Mouse (Mus musculus) embryonic facial prominence, embryonic 13.5 days (tissue): ENCODE measurements around the gene Amotl1. TPM values are rescaled to one million over a fixed set of nuclear protein-coding genes. Genes with fewer than 3 reads are reported as not detected.

Experiments
- ATAC-seq: fragments of 200-750 bp; cut with Nextera tagmentation; 2 replicates; pipeline ENCODE4 v1.8.0; 2017; ENCODE audit warnings: low read depth; ENCODE audit not compliant: insufficient number of reproducible peaks, insufficient read depth, low FRiP score, low TSS enrichment
- H3K27ac ChIP-seq: fragments of 300-500 bp; sonication (generic); 2 replicates; pipeline ENCODE4 v1.5.1; 2015; ENCODE audit warnings: moderate library complexity, mild to moderate bottlenecking, inconsistent platforms
- H3K27me3 ChIP-seq: fragments of 300-500 bp; sonication (generic); 2 replicates; pipeline ENCODE4 v1.6.1; 2015; ENCODE audit warnings: mild to moderate bottlenecking, inconsistent platforms
- H3K36me3 ChIP-seq: fragments of 300-500 bp; sonication (generic); 2 replicates; pipeline ENCODE4 v1.6.1; 2015; ENCODE audit warnings: mild to moderate bottlenecking, inconsistent platforms
- H3K4me1 ChIP-seq: fragments of 300-500 bp; sonication (generic); 2 replicates; pipeline ENCODE4 v1.6.1; 2015; ENCODE audit warnings: inconsistent platforms
- H3K4me2 ChIP-seq: fragments of 300-500 bp; sonication (generic); 2 replicates; pipeline ENCODE4 v1.6.1; 2015; ENCODE audit warnings: moderate library complexity, mild to moderate bottlenecking, inconsistent platforms
- H3K4me3 ChIP-seq: fragments of 300-500 bp; sonication (generic); 2 replicates; pipeline ENCODE4 v1.5.1; 2015; ENCODE audit warnings: mild to moderate bottlenecking, inconsistent platforms
- H3K9ac ChIP-seq: fragments of 300-500 bp; sonication (generic); 2 replicates; pipeline ENCODE4 v1.6.1; 2015; ENCODE audit warnings: mild to moderate bottlenecking, inconsistent platforms
- H3K9me3 ChIP-seq: fragments of 300-500 bp; sonication (generic); 2 replicates; pipeline ENCODE4 v1.6.1; 2016; ENCODE audit warnings: inconsistent platforms
- WGBS: fragments of 180-500 bp; shearing (Covaris S2); methylation state at CpG from one replicate; pipeline ENCODE4 v1.1.7; 2015; ENCODE audit warnings: mixed read lengths; 5-methylcytosine and 5-hydroxymethylcytosine counted together
- polyA plus RNA-seq: library from polyadenylated mRNA; unstranded; fragments of >200 nt; fragmentation: Nextera tagmentation; extraction: Ambion mirVana; gene quantifications from 2 replicates; pipeline ENCODE4 v1.2.1, GENCODE M21; 2015

The Amotl1 gene
- polyA plus RNA-seq, 1 experiment from 2014 or later = 35.4 TPM

DNA sequence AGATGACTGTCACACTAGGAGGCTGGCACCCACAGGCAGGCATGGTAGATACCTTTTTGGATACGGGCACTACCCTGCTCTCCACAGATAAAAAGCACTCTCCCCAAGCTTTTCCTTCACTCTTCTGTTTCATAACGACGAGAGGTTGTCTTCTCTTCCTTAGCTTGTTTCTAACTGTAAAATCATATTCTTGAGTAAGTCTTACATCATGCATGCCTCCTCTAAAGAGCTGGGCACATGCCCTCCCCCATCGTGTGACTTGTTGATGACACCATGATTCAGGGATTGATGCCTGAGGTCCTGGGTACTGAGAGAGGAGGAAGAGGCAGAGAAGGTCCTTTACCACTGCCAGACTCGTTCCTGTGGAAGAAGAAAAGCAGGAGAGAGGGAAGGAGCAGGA is 24.7 kb downstream of the Amotl1 start:
- no peak overlapping the region for H3K4me2 ChIP-seq
- no peak for ATAC-seq
- no peak overlapping the region for H3K27ac ChIP-seq
- no peaks in the 10 kb centered on the region for H3K27me3 ChIP-seq
- no peaks in the 10 kb centered on the region for H3K36me3 ChIP-seq
- H3K9ac ChIP-seq = no peak overlapping the region
- H3K9me3 ChIP-seq = no peaks in the 10 kb centered on the region
- no peak overlapping the region for H3K4me3 ChIP-seq
- H3K4me1 ChIP-seq = peaks cover 35% of the 10 kb centered on the region
- WGBS = 77% methylated on average over 5 of the region's 5 CpGs

GRCm38 (mm10) chr9:14614931-14615880 is 29.6 kb downstream of the Amotl1 start:
- peaks cover 43% of the 10 kb centered on the region for H3K4me1 ChIP-seq
- 9% methylated on average over 33 of the region's 33 CpGs for WGBS
- peak overlapping the region; percentile 91 for H3K4me3 ChIP-seq
- H3K9ac ChIP-seq = peak overlapping the region; percentile 99
- no peaks in the 10 kb centered on the region for H3K27me3 ChIP-seq
- ATAC-seq = peak; percentile 93
- peak overlapping the region; percentile 97 for H3K27ac ChIP-seq
- H3K36me3 ChIP-seq = no peaks in the 10 kb centered on the region
- H3K9me3 ChIP-seq = no peaks in the 10 kb centered on the region
- peak overlapping the region; percentile 75 for H3K4me2 ChIP-seq

DNA sequence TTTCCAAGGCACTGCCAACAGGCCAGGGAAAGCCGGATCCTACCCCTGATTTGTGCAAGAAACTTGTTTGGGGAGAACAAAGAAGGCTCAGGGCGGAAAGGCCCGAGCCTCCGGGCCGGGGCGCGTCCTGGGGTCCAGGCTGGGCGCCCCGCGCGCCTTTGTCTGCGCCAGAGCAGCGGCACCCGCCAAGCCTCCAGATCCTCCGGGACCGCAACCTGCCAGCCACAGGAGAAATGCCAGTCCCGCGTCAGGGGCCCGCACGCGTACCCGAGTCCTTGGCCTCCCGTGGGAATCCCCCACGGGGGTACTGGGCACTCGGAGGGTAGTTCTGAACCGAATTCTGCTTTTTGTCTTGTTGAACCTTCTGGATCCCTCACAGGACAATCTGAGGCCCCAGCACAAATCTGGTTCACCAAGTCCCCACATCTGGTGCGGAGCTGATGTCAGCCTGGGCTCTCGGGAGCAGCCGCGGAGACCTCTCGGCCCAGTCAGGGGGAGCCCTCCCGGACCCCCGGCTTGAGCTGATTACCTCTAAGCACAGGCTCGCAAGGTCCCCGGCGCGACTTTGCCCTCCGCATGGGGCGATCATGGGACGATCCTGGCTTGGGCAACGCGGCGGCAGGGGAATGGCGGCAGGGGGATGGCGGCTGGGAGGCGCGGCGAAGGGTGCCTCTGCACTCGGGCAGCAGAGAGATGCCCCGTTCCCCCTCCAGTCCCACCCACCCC is 30.5 kb downstream of the Amotl1 start:
- Histone ChIP-seq H3K27ac (peak overlapping the region; percentile 97), H3K4me3 (peak overlapping the region; percentile 91), H3K36me3 (no peaks in the 10 kb centered on the region), H3K9ac (peak overlapping the region; percentile 99), H3K4me1 (peaks cover 51% of the 10 kb centered on the region), H3K27me3 (no peaks in the 10 kb centered on the region), H3K4me2 (peak overlapping the region; percentile 75), H3K9me3 (no peaks in the 10 kb centered on the region)
- ATAC-seq = peak; percentile 44; the same call in 1 of the 2 replicates
- under 1% methylated on average over 50 of the region's 50 CpGs for WGBS

DNA sequence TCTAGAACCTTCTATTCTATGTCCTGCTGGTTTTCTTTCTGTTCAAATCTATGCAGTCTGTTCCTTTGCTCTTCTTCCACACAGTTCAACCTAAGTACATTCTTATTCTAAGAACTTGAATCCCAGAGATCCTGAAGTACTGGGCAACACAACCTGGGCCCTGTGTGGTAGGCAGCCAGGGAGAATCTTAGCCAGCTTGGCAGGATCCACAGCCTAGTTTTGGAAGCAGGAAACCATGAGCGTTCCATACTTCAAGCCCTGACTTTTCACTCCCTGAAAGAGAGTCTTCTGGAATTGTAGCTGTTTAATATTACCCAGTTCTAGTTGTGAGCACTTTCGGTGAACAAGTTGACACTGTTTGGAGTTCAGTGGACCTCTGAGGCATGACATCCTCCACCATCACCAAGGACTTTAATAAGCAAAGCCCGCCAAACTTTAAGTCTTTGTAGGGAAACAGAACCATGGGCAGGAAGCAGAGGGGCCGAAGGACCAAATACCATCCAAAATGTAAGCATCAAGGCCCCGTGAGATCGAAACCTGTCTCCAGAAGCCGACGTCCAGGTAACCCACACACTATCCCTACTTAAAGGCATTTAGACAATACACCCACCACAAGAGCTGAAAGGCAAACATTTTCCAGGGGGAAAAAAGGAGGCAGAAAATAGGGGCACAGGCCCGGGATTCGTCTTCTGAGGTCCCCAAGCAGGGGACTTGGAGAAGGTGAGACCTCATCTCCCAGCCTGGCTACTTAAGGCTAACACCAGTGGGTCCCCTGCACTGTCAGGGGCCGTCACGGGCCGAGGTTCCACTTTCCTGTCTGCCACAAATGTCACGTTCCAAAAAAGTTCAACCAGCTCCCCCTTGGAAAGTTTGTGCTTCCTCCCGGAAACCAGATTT is 31.3 kb downstream of the Amotl1 start:
- Histone ChIP-seq H3K36me3 (no peaks in the 10 kb centered on the region), H3K4me3 (peak overlapping the region; percentile 91), H3K4me1 (peaks cover 59% of the 10 kb centered on the region), H3K4me2 (peak overlapping the region; percentile 75), H3K9me3 (no peaks in the 10 kb centered on the region), H3K27me3 (no peaks in the 10 kb centered on the region), H3K27ac (peak overlapping the region; percentile 97), H3K9ac (peak overlapping the region; percentile 99)
- WGBS = 4% methylated on average over 15 of the region's 15 CpGs
- no peak for ATAC-seq

DNA sequence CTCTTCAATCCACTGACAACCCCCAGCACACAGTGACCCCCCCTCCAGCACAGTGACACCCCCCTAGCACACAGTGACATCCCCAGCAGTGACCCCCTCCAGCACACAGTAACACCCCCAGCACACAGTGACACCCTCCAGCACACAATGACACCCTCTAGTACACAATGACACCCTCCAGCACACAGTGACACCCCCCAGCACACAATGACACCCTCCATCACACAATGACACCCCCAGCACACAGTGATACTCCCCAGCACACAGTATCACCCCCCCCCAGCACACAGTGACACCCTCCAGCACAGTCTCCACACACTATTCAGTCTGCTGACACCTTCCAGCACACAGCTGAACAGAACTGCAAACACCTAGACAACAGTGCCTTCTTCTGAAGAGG is 32.3 kb downstream of the Amotl1 start:
- Histone ChIP-seq H3K27ac (peak overlapping the region; percentile 97; the same call in 1 of the 2 replicates), H3K4me1 (peaks cover 68% of the 10 kb centered on the region), H3K36me3 (peaks cover 9% of the 10 kb centered on the region; the same call in 1 of the 2 replicates), H3K27me3 (no peaks in the 10 kb centered on the region), H3K4me2 (peak overlapping the region; percentile 75), H3K4me3 (peak overlapping the region; percentile 91), H3K9me3 (no peaks in the 10 kb centered on the region), H3K9ac (peak overlapping the region; percentile 99)
- no peak for ATAC-seq

- Histone ChIP-seq H3K9me3 (no peaks in the 10 kb centered on the region), H3K9ac (no peak overlapping the region), H3K4me3 (no peak overlapping the region), H3K36me3 (peaks cover 24% of the 10 kb centered on the region), H3K4me2 (0 out of 2 replicates have a peak overlapping the region, but pooled peaks have one; percentile 7), H3K27me3 (no peaks in the 10 kb centered on the region), H3K27ac (peak overlapping the region; percentile 55), H3K4me1 (peaks cover 65% of the 10 kb centered on the region)
- WGBS = 38% methylated on average over 5 of the region's 5 CpGs
- no peak for ATAC-seq
Measured at GRCm38 (mm10) chr9:14608521-14608920, 36.3 kb downstream of the Amotl1 start.

- ATAC-seq = no peak
- H3K36me3 ChIP-seq = peaks cover 24% of the 10 kb centered on the region
- peaks cover 62% of the 10 kb centered on the region for H3K4me1 ChIP-seq
- WGBS = 44% methylated on average over 3 of the region's 3 CpGs
- peak overlapping the region; percentile 55; the same call in 1 of the 2 replicates for H3K27ac ChIP-seq
- H3K4me2 ChIP-seq = 0 out of 2 replicates have a peak overlapping the region, but pooled peaks have one; percentile 7
- H3K9me3 ChIP-seq = no peaks in the 10 kb centered on the region
- 0 out of 2 replicates have a peak overlapping the region, but pooled peaks have one; percentile 9 for H3K4me3 ChIP-seq
- H3K9ac ChIP-seq = 0 out of 2 replicates have a peak overlapping the region, but pooled peaks have one; percentile 36
- no peaks in the 10 kb centered on the region for H3K27me3 ChIP-seq
Measured at GRCm38 (mm10) chr9:14607464-14607863, 37.4 kb downstream of the Amotl1 start.

DNA sequence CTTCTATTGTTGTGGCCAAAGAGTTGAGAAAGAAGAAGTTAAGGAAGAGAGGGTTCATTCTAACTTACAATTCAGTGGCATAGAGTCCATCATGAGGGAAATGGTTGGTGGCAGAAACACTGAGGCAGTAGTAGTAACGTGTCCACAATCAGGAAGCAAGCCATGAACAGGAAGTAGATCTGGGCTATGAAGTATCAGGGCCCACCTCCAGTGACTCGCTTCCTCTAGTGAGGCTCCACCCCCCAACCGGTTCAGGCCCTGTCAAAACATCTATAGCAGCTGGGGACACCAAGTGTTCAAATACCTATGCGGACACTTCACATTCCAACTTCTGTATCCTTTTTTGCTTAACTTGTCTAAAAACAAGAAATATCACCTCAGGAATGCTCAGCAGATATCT is 38.9 kb downstream of the Amotl1 start:
- Histone ChIP-seq H3K4me2 (no peak overlapping the region), H3K27me3 (no peaks in the 10 kb centered on the region), H3K9me3 (no peaks in the 10 kb centered on the region), H3K4me3 (no peak overlapping the region), H3K36me3 (peaks cover 30% of the 10 kb centered on the region), H3K4me1 (peaks cover 52% of the 10 kb centered on the region), H3K9ac (no peak overlapping the region), H3K27ac (no peak overlapping the region)
- ATAC-seq = no peak
- 90% methylated on average over 4 of the region's 4 CpGs for WGBS

DNA sequence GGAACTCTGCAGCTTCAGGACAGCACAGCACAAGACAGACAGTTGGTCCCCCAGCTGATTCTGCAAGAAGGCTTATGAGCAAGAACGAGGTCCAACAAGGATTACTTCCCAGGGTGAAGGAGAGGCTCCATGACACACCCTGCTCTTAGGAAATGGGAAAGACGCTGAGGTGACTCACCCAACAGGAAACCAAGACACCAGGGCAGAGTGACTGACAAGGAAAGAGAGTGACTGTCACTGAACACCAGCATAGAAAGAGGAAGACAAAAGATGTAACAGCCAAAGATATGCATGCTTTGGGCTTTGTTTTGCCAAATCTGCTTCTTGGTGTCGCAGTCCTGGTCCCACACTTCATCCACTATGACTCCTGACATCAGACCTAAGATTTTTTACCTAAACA is 40.5 kb downstream of the Amotl1 start:
- no peak overlapping the region for H3K4me2 ChIP-seq
- ATAC-seq = no peak
- H3K4me3 ChIP-seq = no peak overlapping the region
- WGBS = 81% methylated on average over 3 of the region's 3 CpGs
- peaks cover 31% of the 10 kb centered on the region for H3K36me3 ChIP-seq
- H3K27me3 ChIP-seq = no peaks in the 10 kb centered on the region
- no peak overlapping the region for H3K27ac ChIP-seq
- no peaks in the 10 kb centered on the region for H3K9me3 ChIP-seq
- no peak overlapping the region for H3K9ac ChIP-seq
- peaks cover 47% of the 10 kb centered on the region for H3K4me1 ChIP-seq

DNA sequence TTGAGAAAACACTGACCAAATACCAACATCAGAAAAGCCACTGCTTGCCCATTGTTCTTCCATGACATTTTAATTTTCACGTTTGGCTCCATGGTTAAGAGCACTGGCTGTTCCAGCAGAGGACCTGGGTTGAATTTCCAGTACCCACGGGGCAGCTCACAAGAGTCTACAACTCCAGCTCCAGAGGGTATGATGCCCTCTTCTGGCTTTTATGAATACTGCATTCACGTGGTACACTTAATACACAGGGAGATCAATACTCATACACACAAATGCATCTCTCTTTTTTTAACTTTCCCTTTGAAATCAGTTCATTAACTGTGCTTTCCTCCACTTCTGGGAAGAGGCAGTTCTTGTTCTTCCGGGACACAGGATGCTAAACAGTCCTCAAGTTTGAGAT is 41.4 kb downstream of the Amotl1 start:
- Histone ChIP-seq H3K9me3 (no peaks in the 10 kb centered on the region), H3K4me3 (no peak overlapping the region), H3K36me3 (peaks cover 32% of the 10 kb centered on the region), H3K27ac (no peak overlapping the region), H3K4me2 (no peak overlapping the region), H3K27me3 (no peaks in the 10 kb centered on the region), H3K9ac (no peak overlapping the region), H3K4me1 (peaks cover 47% of the 10 kb centered on the region)
- no peak for ATAC-seq
- 78% methylated on average over 4 of the region's 4 CpGs for WGBS

DNA sequence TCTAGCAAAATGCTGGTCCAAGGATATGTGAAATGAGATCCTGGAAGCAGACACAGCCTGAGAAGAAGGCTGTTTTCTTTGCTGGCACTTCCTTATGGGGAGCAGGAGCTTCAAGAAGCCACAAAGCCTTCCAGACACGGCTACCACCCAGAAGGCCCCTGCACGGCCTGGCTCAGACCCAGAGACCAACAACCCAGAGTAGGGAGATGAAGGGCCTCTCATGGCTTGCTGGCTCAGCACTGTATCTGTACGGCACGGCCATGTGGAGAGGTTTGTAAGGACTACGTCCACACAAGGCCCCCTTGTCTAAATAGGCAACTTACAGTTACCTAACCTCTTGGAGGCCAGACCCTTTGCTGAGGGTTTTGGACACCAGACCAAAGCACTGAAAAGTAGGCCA is 45.1 kb downstream of the Amotl1 start:
- H3K4me3 ChIP-seq = no peak overlapping the region
- WGBS = 77% methylated on average over 5 of the region's 5 CpGs
- ATAC-seq = no peak
- H3K4me1 ChIP-seq = peaks cover 37% of the 10 kb centered on the region
- H3K27me3 ChIP-seq = no peaks in the 10 kb centered on the region
- H3K4me2 ChIP-seq = no peak overlapping the region
- no peak overlapping the region for H3K9ac ChIP-seq
- H3K36me3 ChIP-seq = peaks cover 34% of the 10 kb centered on the region
- H3K9me3 ChIP-seq = no peaks in the 10 kb centered on the region
- peak overlapping the region; percentile 78 for H3K27ac ChIP-seq
